Mouse (Mus musculus): Measurements from ENCODE around the gene Sbno2.

Sbno2 gene

GRCm38 (mm10) chr10:80014484-80015290 is 90.7 kb downstream of the Sbno2 start:
- DNase-seq, result no peak

- DNase-seq, result no peak
Observed at GRCm38 (mm10) chr10:80013609-80014008, 91.8 kb downstream of the Sbno2 start.

GRCm38 (mm10) chr10:80011740-80012139 is 93.6 kb downstream of the Sbno2 start:
- no peak for DNase-seq

Data from right cerebral cortex, postnatal 25 days (tissue).